Mouse (Mus musculus) hindbrain, postnatal 0 days (tissue): ENCODE measurements around the gene Nxph4. TPM values are rescaled to one million over a fixed set of nuclear protein-coding genes. Genes with fewer than 3 reads are reported as not detected.

Experiments used
- ATAC-seq: fragments of 200-750 bp; cut with Nextera tagmentation; 2 replicates; pipeline ENCODE4 v1.8.0; 2017; ENCODE audit warnings: mild to moderate bottlenecking, moderate TSS enrichment, moderate library complexity
- DNase-seq: peaks from one replicate; pipeline ENCODE4 v3.0.0-alpha.2; 2015; ENCODE audit warnings: low spot score
- H3K27ac ChIP-seq: fragments of 300-500 bp; sonication (generic); 2 replicates; pipeline ENCODE4 v1.5.1; 2014; ENCODE audit warnings: mild to moderate bottlenecking
- H3K27me3 ChIP-seq: fragments of 300-500 bp; sonication (generic); 2 replicates; pipeline ENCODE4 v1.6.1; 2014; ENCODE audit warnings: low read length, mixed read lengths; ENCODE audit not compliant: insufficient read depth
- H3K36me3 ChIP-seq: fragments of 300-500 bp; sonication (generic); 2 replicates; pipeline ENCODE4 v1.6.1; 2014; ENCODE audit warnings: low read length, mixed read lengths; ENCODE audit not compliant: insufficient read depth
- H3K4me1 ChIP-seq: fragments of 300-500 bp; sonication (generic); 2 replicates; pipeline ENCODE4 v1.6.1; 2014; ENCODE audit warnings: antibody characterized with exemption, low read length, mixed read lengths; ENCODE audit not compliant: insufficient read depth
- H3K4me2 ChIP-seq: fragments of 300-500 bp; sonication (generic); 2 replicates; pipeline ENCODE4 v1.6.1; 2014; ENCODE audit warnings: low read depth, mild to moderate bottlenecking, low read length, moderate library complexity, mixed read lengths
- H3K4me3 ChIP-seq: fragments of 300-500 bp; sonication (generic); 2 replicates; pipeline ENCODE4 v1.5.1; 2014; ENCODE audit warnings: low read length
- H3K9ac ChIP-seq: fragments of 300-500 bp; sonication (generic); replicated peaks from 2 replicates; pipeline ENCODE4 v1.6.1; 2014; ENCODE audit warnings: mild to moderate bottlenecking, low read length, moderate library complexity, mixed read lengths
- H3K9me3 ChIP-seq: fragments of 300-500 bp; sonication (generic); 2 replicates; pipeline ENCODE4 v1.6.1; 2016; ENCODE audit warnings: low read length, mixed read lengths
- CTCF ChIP-seq: IDR thresholded peaks from 2 replicates; pipeline ENCODE4 v1.5.1; 2016; ENCODE audit warnings: antibody characterized with exemption, control low read depth, low read depth
- WGBS: fragments of 180-500 bp; shearing (Covaris S2); extraction: QIAGEN DNeasy Blood & Tissue Kit; methylation state at CpG from one replicate; pipeline ENCODE4 v1.1.7; 2014; 5-methylcytosine and 5-hydroxymethylcytosine counted together
- polyA plus RNA-seq: library from polyadenylated mRNA; unstranded; fragments of >200 nt; fragmentation: Nextera tagmentation; extraction: Ambion mirVana; gene quantifications from 2 replicates; pipeline ENCODE4 v1.2.1, GENCODE M21; 2015
- total RNA-seq: library from RNA; depleted of rRNA; stranded (reverse); fragments of >200 nt; gene quantifications from 2 replicates; pipeline ENCODE4 v1.2.3, GENCODE M21; 2014; rRNA removed

Gene Nxph4
- total and polyA plus RNA-seq, 2 experiments from 2014 or later: 26.0 to 146 TPM

DNA sequence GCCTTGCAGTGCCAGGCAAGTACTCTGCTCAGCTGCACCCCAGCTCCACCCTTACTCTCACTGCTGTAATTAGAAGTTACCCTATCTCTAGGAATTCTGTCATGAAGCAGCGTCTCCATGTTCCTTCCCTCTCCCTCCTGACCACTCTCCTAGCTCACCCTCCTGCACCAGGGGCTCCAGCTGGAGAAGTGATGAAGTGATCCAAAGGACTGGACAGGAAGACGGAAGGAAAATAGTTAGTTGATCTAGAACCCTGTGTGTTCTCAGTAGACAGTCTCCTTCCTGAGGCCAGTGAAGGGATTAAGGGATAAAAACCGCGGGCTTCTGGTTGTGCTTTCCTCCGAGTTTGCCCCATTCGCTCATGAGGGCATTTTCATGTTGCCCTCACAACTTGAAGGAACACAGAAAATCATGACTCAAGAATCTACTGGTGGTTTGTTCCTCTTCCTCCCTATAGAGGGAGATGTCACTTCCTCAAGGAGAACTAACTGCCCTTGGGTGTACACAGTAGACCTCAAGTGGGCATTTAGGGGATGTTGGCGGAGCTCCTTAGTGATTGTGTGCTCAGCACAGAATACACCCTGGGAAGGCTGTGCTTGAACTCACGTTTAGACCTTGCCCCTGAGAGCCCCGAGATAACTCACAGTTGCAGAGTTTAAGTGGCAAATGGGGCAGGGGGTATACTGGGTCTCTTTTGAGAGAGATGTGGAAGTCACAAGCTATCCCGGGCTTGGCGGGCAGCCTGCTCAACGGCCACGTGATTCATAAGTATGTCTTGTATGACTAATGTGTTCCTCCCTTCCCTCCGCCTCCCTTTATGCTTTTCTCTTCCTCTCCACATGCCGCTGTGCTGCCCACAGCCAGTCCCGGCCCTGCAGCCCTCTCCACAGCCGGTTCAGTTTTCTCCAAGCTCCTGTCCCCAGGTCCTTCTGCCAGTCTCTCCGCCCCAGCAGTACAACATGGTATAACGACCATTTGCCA, 53.2 kb downstream of the Nxph4 start:
- H3K36me3 ChIP-seq: peaks cover 41% of the 10 kb centered on the region
- H3K9ac ChIP-seq: no peak overlapping the region
- H3K4me2 ChIP-seq: no peak overlapping the region
- H3K4me3 ChIP-seq: no peak overlapping the region
- H3K27ac ChIP-seq: no peak overlapping the region
- H3K27me3 ChIP-seq: no peaks in the 10 kb centered on the region
- WGBS: 78% methylated on average over 19 of the region's 19 CpGs
- TF ChIP-seq CTCF: 0 out of 2 replicates have a peak, but pooled peaks have one; percentile 11
- DNase-seq (no peak), ATAC-seq (peak; percentile 46; the same call in 1 of the 2 replicates)
- H3K9me3 ChIP-seq: no peaks in the 10 kb centered on the region
- H3K4me1 ChIP-seq: no peaks in the 10 kb centered on the region

DNA sequence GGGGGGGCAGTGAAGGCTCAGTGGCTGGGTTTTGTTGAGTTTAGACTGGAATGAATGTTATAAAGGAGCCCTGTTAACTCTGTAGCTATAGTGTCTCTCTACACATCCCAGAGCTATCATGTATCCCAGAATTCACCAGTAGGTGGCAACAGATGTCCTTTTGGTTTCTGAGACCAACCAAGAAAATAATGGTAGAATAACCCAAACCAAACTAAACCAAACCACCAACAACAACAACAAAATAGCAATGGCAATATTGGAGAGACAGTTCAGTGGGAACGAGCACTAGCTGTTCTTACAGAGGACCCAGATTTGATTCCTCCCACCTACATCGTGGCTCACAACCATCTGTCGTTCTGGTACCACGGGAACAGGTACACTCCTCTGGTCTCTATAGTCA, 55.2 kb downstream of the Nxph4 start:
- no peaks in the 10 kb centered on the region for H3K4me1 ChIP-seq
- 92% methylated on average over 4 of the region's 4 CpGs for WGBS
- peak; percentile 74 for DNase-seq
- H3K4me3 ChIP-seq: no peak overlapping the region
- H3K36me3 ChIP-seq: peaks cover 32% of the 10 kb centered on the region; the same call in 1 of the 2 replicates
- H3K9me3 ChIP-seq: no peaks in the 10 kb centered on the region
- H3K27ac ChIP-seq: no peak overlapping the region
- no peaks in the 10 kb centered on the region for H3K27me3 ChIP-seq
- TF ChIP-seq CTCF: peak; percentile 74
- ATAC-seq: 0 out of 2 replicates have a peak, but pooled peaks have one; percentile 56
- no peak overlapping the region for H3K4me2 ChIP-seq
- H3K9ac ChIP-seq: no peak overlapping the region

DNA sequence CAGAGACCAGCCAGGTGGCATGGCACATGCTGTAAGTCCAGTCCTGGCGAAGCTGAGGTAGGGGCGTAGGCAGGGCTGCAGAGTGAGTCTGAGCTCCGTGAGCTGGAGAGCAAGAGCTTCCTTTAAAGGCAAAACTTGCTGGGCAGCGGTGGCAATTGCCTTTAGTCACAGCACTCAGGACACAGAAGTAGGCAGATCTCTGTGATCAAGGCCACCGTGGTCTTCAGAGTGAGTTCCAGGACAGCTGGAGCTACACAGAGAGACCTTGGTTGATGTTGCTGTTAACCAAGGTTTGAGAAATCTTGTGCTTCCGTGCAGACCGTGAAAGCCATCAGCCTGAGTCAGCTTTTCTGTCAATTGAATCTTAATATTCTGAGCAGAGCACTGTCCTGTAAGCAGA, 57.1 kb downstream of the Nxph4 start:
- TF ChIP-seq CTCF: no peak
- 83% methylated on average over 7 of the region's 7 CpGs for WGBS
- Histone ChIP-seq H3K4me2 (no peak overlapping the region), H3K4me1 (no peaks in the 10 kb centered on the region), H3K9ac (no peak overlapping the region), H3K27ac (no peak overlapping the region), H3K36me3 (peaks cover 25% of the 10 kb centered on the region; the same call in 1 of the 2 replicates), H3K27me3 (no peaks in the 10 kb centered on the region), H3K4me3 (no peak overlapping the region), H3K9me3 (no peaks in the 10 kb centered on the region)
- no peak for ATAC-seq
- DNase-seq: no peak

DNA sequence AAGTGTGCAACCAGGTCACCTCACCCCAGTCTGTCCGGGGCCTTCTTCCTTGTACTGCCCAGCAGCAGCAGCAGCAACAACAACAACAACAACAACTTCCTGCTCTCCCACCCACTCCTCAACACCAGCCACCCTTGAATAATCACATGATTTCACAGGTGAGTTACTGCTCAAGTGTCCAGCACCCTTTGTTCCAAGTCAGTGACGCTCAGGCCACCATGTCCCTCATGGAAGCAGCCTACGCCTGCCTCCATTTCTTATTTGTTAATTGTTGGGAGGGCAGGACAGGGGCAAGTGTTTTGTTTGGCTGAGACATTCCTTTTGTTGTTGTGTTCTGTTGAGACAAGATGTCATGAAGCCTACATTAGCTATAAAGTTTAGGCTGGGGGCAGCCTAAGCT, 57.8 kb downstream of the Nxph4 start:
- WGBS: 90% methylated on average over 3 of the region's 3 CpGs
- ATAC-seq (no peak), DNase-seq (no peak)
- TF ChIP-seq CTCF: no peak
- Histone ChIP-seq H3K4me2 (no peak overlapping the region), H3K9ac (no peak overlapping the region), H3K27me3 (no peaks in the 10 kb centered on the region), H3K4me1 (no peaks in the 10 kb centered on the region), H3K36me3 (peaks cover 28% of the 10 kb centered on the region; the same call in 1 of the 2 replicates), H3K9me3 (no peaks in the 10 kb centered on the region), H3K4me3 (no peak overlapping the region), H3K27ac (no peak overlapping the region)

Other genes starting within 250 kb of the Nxph4 start
- 8.1 and 11.2 TPM in 2 replicates for gene Mbd6, start 245.5 kb downstream of the Nxph4 start, total RNA-seq
- 8.3 and 11.5 TPM in 2 replicates for gene Mbd6, start 245.5 kb downstream of the Nxph4 start, polyA plus RNA-seq
- gene Mars, start 222.8 kb downstream of the Nxph4 start, total RNA-seq: 74.4 and 90.4 TPM in 2 replicates
- gene Mars, start 222.8 kb downstream of the Nxph4 start, polyA plus RNA-seq: 104 TPM in 2 replicates
- gene Arhgap9, start 212.6 kb downstream of the Nxph4 start, total RNA-seq: 1.0 and 1.5 TPM in 2 replicates
- gene Arhgap9, start 212.6 kb downstream of the Nxph4 start, polyA plus RNA-seq: 1.2 and 1.3 TPM in 2 replicates
- gene Gli1, start 192.6 kb downstream of the Nxph4 start, total RNA-seq: 10.9 and 13.0 TPM in 2 replicates
- gene Gli1, start 192.6 kb downstream of the Nxph4 start, polyA plus RNA-seq: 2.7 TPM in 2 replicates
- gene Inhbe, start 180.1 kb downstream of the Nxph4 start, total RNA-seq: not detected in 2 replicates
- gene Inhbe, start 180.1 kb downstream of the Nxph4 start, polyA plus RNA-seq: not detected in 2 replicates
- gene Inhbc, start 164.1 kb downstream of the Nxph4 start, total RNA-seq: not detected in 2 replicates
- not detected in 2 replicates for gene Inhbc, start 164.1 kb downstream of the Nxph4 start, polyA plus RNA-seq
- gene R3hdm2, start 154.2 kb downstream of the Nxph4 start, total RNA-seq: 47.7 and 60.6 TPM in 2 replicates
- gene R3hdm2, start 154.2 kb downstream of the Nxph4 start, polyA plus RNA-seq: 39.3 and 47.6 TPM in 2 replicates
- gene Stac3, start 32.9 kb downstream of the Nxph4 start, total RNA-seq: 0.68 and 3.7 TPM in 2 replicates
- 1.4 and 1.7 TPM in 2 replicates for gene Stac3, start 32.9 kb downstream of the Nxph4 start, polyA plus RNA-seq
- 11.0 and 21.9 TPM in 2 replicates for gene Ndufa4l2, start 19.6 kb downstream of the Nxph4 start, total RNA-seq
- gene Ndufa4l2, start 19.6 kb downstream of the Nxph4 start, polyA plus RNA-seq: 16.7 and 17.4 TPM in 2 replicates
- 66.1 and 91.1 TPM in 2 replicates for gene Shmt2, start 12.1 kb downstream of the Nxph4 start, total RNA-seq
- 49.7 and 49.9 TPM in 2 replicates for gene Shmt2, start 12.1 kb downstream of the Nxph4 start, polyA plus RNA-seq
- gene Lrp1, start 86.6 kb upstream of the Nxph4 start, total RNA-seq: 245 TPM in 2 replicates
- 73.7 and 75.5 TPM in 2 replicates for gene Lrp1, start 86.6 kb upstream of the Nxph4 start, polyA plus RNA-seq
- gene Stat6, start 108.4 kb upstream of the Nxph4 start, total RNA-seq: 5.3 and 9.5 TPM in 2 replicates
- gene Stat6, start 108.4 kb upstream of the Nxph4 start, polyA plus RNA-seq: 4.7 and 5.3 TPM in 2 replicates
- gene Nemp1, start 132.3 kb upstream of the Nxph4 start, total RNA-seq: 2.8 and 4.1 TPM in 2 replicates
- gene Nemp1, start 132.3 kb upstream of the Nxph4 start, polyA plus RNA-seq: 2.2 and 3.0 TPM in 2 replicates
- 3.5 and 4.1 TPM in 2 replicates for gene Nab2, start 134.0 kb upstream of the Nxph4 start, total RNA-seq
- gene Nab2, start 134.0 kb upstream of the Nxph4 start, polyA plus RNA-seq: 1.1 and 1.6 TPM in 2 replicates
- gene Myo1a, start 170.6 kb upstream of the Nxph4 start, total RNA-seq: 0.21 and 0.36 TPM in 2 replicates
- 0.50 and 0.53 TPM in 2 replicates for gene Myo1a, start 170.6 kb upstream of the Nxph4 start, polyA plus RNA-seq
- gene Tac2, start 189.9 kb upstream of the Nxph4 start, total RNA-seq: 2.3 and 5.4 TPM in 2 replicates
- gene Tac2, start 189.9 kb upstream of the Nxph4 start, polyA plus RNA-seq: 5.6 and 6.7 TPM in 2 replicates
- 9.9 and 11.5 TPM in 2 replicates for gene Zbtb39, start 205.0 kb upstream of the Nxph4 start, total RNA-seq
- 2.4 and 2.5 TPM in 2 replicates for gene Zbtb39, start 205.0 kb upstream of the Nxph4 start, polyA plus RNA-seq
- gene Gpr182, start 217.2 kb upstream of the Nxph4 start, total RNA-seq: 1.9 and 2.9 TPM in 2 replicates
- gene Gpr182, start 217.2 kb upstream of the Nxph4 start, polyA plus RNA-seq: 2.3 TPM in 2 replicates
- gene Rdh1, start 225.2 kb upstream of the Nxph4 start, total RNA-seq: 0.14 TPM in 1 of 2 replicates, not detected in the other
- gene Rdh1, start 225.2 kb upstream of the Nxph4 start, polyA plus RNA-seq: not detected in 2 replicates
- gene Rdh16f1, start 225.2 kb upstream of the Nxph4 start, total RNA-seq: not detected in 2 replicates
- gene Rdh16f1, start 225.2 kb upstream of the Nxph4 start, polyA plus RNA-seq: 0.50 and 0.54 TPM in 2 replicates
- gene Rdh9, start 241.8 kb upstream of the Nxph4 start, total RNA-seq: 0.37 and 0.50 TPM in 2 replicates
- gene Rdh9, start 241.8 kb upstream of the Nxph4 start, polyA plus RNA-seq: 0.09 and 0.16 TPM in 2 replicates